Mouse (Mus musculus) limb, embryonic 12.5 days (tissue): Measurements from ENCODE around the gene Ctnna2. TPM values are rescaled to one million over a fixed set of nuclear protein-coding genes. Genes with fewer than 3 reads are reported as not detected.

Experiments used
- ATAC-seq: fragments of 200-750 bp; cut with Nextera tagmentation; 2 replicates; pipeline ENCODE4 v1.8.0; 2017; ENCODE audit warnings: low read depth, moderate TSS enrichment; ENCODE audit not compliant: insufficient number of reproducible peaks, insufficient read depth, low FRiP score, low TSS enrichment
- H3K27ac ChIP-seq: fragments of 300-500 bp; sonication (generic); 2 replicates; pipeline ENCODE4 v1.5.1; 2016; ENCODE audit warnings: mild to moderate bottlenecking, moderate library complexity
- H3K27me3 ChIP-seq: fragments of 300-500 bp; sonication (generic); 2 replicates; pipeline ENCODE4 v1.6.1; 2016; ENCODE audit warnings: mild to moderate bottlenecking, moderate library complexity
- H3K36me3 ChIP-seq: fragments of 300-500 bp; sonication (generic); 2 replicates; pipeline ENCODE4 v1.6.1; 2016; ENCODE audit warnings: mild to moderate bottlenecking, moderate library complexity
- H3K4me1 ChIP-seq: fragments of 300-500 bp; sonication (generic); replicated peaks from 2 replicates; pipeline ENCODE4 v1.6.1; 2016
- H3K4me2 ChIP-seq: fragments of 300-500 bp; sonication (generic); 2 replicates; pipeline ENCODE4 v1.6.1; 2016; ENCODE audit warnings: mild to moderate bottlenecking, moderate library complexity
- H3K4me3 ChIP-seq: fragments of 300-500 bp; sonication (generic); replicated peaks from 2 replicates; pipeline ENCODE4 v1.5.1; 2016; ENCODE audit warnings: mild to moderate bottlenecking
- H3K9ac ChIP-seq: fragments of 300-500 bp; sonication (generic); replicated peaks from 2 replicates; pipeline ENCODE4 v1.6.1; 2016; ENCODE audit warnings: mild to moderate bottlenecking, moderate library complexity
- H3K9me3 ChIP-seq: fragments of 300-500 bp; sonication (generic); 2 replicates; pipeline ENCODE4 v1.6.1; 2016; ENCODE audit warnings: mild to moderate bottlenecking, moderate library complexity
- WGBS: fragments of 180-500 bp; shearing (Covaris S2); methylation state at CpG from one replicate; pipeline ENCODE4 v1.1.7; 2016; 5-methylcytosine and 5-hydroxymethylcytosine counted together
- polyA plus RNA-seq: library from polyadenylated mRNA; unstranded; fragments of >200 nt; fragmentation: Nextera tagmentation; extraction: Ambion mirVana; gene quantifications from 2 replicates; pipeline ENCODE4 v1.2.1, GENCODE M21; 2016

The Ctnna2 gene
- polyA plus RNA-seq, 1 experiment from 2014 or later = 2.6 TPM

DNA sequence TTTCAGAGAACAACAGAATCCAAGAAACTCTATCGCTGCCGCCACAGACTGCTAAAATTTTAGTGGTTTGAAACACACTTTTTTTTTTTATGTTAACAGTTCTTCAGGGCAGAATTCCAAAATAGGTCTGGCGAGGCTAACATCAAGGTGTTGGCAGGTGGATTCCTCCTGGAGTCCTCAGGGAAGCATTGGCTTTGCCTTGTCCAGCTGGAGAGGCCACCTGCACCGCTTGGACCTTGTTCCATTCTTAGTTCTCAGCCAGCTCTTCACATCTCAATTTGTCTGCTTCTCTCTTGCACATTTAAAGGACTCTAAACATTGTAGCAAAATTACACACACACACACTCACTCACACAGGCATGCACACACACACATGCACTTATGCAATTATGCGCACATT, 487.8 kb downstream of the Ctnna2 start:
- Histone ChIP-seq H3K4me2 (no peak overlapping the region), H3K27ac (no peak overlapping the region), H3K27me3 (no peaks in the 10 kb centered on the region), H3K9me3 (no peaks in the 10 kb centered on the region), H3K4me3 (no peak overlapping the region), H3K9ac (no peak overlapping the region), H3K4me1 (no peaks in the 10 kb centered on the region), H3K36me3 (no peaks in the 10 kb centered on the region)
- ATAC-seq = no peak
- 81% methylated on average over 5 of the region's 5 CpGs for WGBS

- no peak overlapping the region for H3K9ac ChIP-seq
- no peaks in the 10 kb centered on the region for H3K36me3 ChIP-seq
- ATAC-seq = no peak
- H3K27ac ChIP-seq = no peak overlapping the region
- H3K4me1 ChIP-seq = no peaks in the 10 kb centered on the region
- 89% methylated on average over 3 of the region's 3 CpGs for WGBS
- no peak overlapping the region for H3K4me2 ChIP-seq
- no peak overlapping the region for H3K4me3 ChIP-seq
- H3K9me3 ChIP-seq = peaks cover 6% of the 10 kb centered on the region; the same call in 1 of the 2 replicates
- H3K27me3 ChIP-seq = no peaks in the 10 kb centered on the region
Observed at GRCm38 (mm10) chr6:77486658-77487057, 492.8 kb downstream of the Ctnna2 start.

DNA sequence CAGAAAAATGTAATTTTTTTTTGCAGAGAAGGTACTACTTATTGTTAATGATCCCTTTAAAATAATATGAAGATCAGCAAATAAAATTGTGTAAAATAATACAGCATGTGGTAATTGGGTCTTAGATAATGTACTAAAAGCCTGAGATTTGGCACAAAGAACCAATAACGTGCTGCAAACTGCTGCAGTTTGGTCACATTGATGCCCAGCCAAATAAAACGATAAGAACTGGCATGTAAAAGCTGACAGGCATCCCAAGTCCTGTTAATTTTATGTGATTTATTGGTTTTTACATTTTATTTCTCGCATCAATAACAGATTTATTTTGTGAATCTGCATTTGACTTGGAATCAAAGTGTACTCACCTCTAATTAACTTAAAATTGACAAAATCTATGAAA, 497.4 kb downstream of the Ctnna2 start:
- Histone ChIP-seq H3K9ac (no peak overlapping the region), H3K27me3 (no peaks in the 10 kb centered on the region), H3K36me3 (no peaks in the 10 kb centered on the region), H3K9me3 (peaks cover 6% of the 10 kb centered on the region; the same call in 1 of the 2 replicates), H3K4me2 (no peak overlapping the region), H3K4me3 (no peak overlapping the region), H3K27ac (no peak overlapping the region), H3K4me1 (no peaks in the 10 kb centered on the region)
- WGBS = 82% methylated on average over 3 of the region's 3 CpGs
- no peak for ATAC-seq

DNA sequence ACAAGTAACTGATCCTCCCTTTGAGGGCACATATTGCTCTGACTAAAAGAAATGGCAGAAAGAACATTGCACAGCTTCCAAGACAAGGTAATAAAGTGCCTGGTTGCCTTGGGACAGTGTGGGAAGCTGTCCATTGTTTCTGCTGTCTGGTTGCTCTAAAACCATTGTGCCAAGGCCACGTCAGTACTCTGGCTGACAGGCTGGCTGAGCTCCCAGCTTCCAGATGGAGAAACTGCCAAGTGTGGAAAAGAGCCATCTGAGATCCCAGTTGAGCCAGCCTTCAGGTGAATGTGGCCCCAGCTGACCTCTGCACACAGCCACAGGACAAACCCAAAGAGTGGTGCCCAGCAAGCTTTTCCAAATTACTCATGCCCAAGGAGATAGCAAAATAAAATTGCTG, 504.1 kb downstream of the Ctnna2 start:
- H3K9me3 ChIP-seq = no peaks in the 10 kb centered on the region
- H3K9ac ChIP-seq = no peak overlapping the region
- no peaks in the 10 kb centered on the region for H3K36me3 ChIP-seq
- no peaks in the 10 kb centered on the region for H3K27me3 ChIP-seq
- no peak overlapping the region for H3K4me2 ChIP-seq
- H3K27ac ChIP-seq = no peak overlapping the region
- no peak overlapping the region for H3K4me3 ChIP-seq
- no peak for ATAC-seq
- H3K4me1 ChIP-seq = no peaks in the 10 kb centered on the region
- 51% methylated on average over 1 of the region's 1 CpGs for WGBS

GRCm38 (mm10) chr6:77473256-77473655, 506.2 kb downstream of the Ctnna2 start:
- Histone ChIP-seq H3K27me3 (no peaks in the 10 kb centered on the region), H3K9ac (no peak overlapping the region), H3K4me3 (no peak overlapping the region), H3K27ac (no peak overlapping the region), H3K4me1 (no peaks in the 10 kb centered on the region), H3K36me3 (no peaks in the 10 kb centered on the region), H3K9me3 (no peaks in the 10 kb centered on the region), H3K4me2 (no peak overlapping the region)
- WGBS = 92% methylated on average over 7 of the region's 7 CpGs
- no peak for ATAC-seq

DNA sequence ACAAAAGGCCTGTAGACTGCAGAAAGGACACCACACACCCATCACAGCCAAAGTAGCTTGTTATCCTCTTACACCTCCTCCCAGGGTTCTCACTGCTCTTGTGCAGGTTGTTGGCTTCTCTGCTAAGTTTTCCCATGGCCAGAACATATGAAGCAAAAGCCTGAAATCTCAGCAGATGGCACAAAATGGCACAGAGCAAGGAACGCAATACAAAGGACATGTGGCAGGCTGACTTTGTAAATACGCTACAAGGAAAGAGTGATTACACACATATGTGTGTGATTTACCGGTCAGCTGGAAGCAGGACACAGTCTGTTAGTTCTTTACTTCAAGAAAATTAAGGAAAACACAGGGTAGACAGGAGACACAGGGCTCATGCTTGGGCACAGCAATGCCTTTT, 511.4 kb downstream of the Ctnna2 start:
- Histone ChIP-seq H3K4me2 (no peak overlapping the region), H3K27me3 (no peaks in the 10 kb centered on the region), H3K4me3 (no peak overlapping the region), H3K36me3 (no peaks in the 10 kb centered on the region), H3K9ac (no peak overlapping the region), H3K27ac (no peak overlapping the region), H3K4me1 (no peaks in the 10 kb centered on the region), H3K9me3 (no peaks in the 10 kb centered on the region)
- no peak for ATAC-seq
- 61% methylated on average over 3 of the region's 3 CpGs for WGBS

DNA sequence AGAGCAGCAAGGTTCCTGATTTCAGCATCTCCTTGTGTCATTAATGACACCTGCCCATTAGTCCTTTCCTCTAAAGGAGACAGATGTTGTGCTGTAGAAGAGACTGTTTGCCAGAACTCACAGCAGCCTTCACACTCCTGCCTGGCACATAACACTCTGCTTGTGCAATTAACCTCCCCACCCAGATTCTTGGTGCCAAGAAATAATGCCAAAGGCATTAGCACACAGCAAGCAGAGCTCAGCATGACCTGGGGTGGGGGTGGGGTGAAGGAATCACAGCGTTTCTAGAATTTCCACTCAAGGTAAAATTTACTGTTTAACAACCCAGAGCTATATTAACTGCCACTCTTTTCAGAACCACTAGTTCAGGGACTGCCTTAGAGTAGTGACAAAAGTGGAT, 516.8 kb downstream of the Ctnna2 start:
- Histone ChIP-seq H3K9ac (no peak overlapping the region), H3K27me3 (no peaks in the 10 kb centered on the region), H3K27ac (no peak overlapping the region), H3K4me3 (no peak overlapping the region), H3K4me2 (no peak overlapping the region), H3K4me1 (no peaks in the 10 kb centered on the region), H3K36me3 (no peaks in the 10 kb centered on the region), H3K9me3 (no peaks in the 10 kb centered on the region)
- no peak for ATAC-seq
- WGBS = 9% methylated on average over 1 of the region's 1 CpGs

DNA sequence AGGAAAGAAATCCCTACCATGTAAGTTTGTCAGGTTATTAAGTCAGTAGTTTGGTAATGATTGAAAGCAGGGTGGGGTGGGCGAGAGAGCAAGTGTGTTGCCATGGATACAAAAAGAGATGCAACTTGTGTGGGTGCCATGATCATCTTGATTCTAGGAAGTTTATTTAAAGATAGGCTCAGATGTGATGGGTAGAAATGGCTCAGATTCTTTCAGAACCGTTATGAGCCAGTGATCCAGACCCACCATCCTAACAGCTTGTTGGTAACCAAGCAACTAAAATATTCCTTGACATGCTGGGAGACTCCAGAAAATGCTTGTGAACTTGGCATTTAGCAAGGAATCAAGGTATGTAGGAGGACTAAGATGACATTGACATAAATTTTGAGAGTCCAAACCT, 521.6 kb downstream of the Ctnna2 start:
- Histone ChIP-seq H3K4me1 (no peaks in the 10 kb centered on the region), H3K36me3 (no peaks in the 10 kb centered on the region), H3K4me2 (no peak overlapping the region), H3K9me3 (no peaks in the 10 kb centered on the region), H3K27me3 (no peaks in the 10 kb centered on the region), H3K9ac (no peak overlapping the region), H3K4me3 (no peak overlapping the region), H3K27ac (no peak overlapping the region)
- 82% methylated on average over 2 of the region's 2 CpGs for WGBS
- no peak for ATAC-seq

DNA sequence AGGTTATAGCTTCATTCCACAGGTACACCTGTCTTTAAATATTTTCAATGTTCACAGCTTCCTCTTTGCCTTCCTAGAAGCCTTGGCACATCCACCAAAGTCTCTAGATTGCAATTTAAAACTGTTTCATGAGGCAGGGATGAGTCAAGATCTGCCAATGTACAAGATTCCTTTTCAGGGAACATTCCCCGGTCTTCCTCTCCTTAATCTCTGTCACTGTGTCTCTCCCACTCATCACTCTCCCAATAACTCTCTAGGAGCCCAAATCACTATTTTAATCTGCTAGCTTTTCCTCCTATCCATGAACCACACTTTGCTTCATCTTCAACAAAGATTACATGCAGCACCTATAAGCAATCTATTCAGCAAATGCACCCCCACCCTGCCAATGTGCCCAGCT, 532.6 kb downstream of the Ctnna2 start:
- Histone ChIP-seq H3K4me2 (no peak overlapping the region), H3K4me1 (no peaks in the 10 kb centered on the region), H3K36me3 (no peaks in the 10 kb centered on the region), H3K9ac (no peak overlapping the region), H3K9me3 (no peaks in the 10 kb centered on the region), H3K4me3 (no peak overlapping the region), H3K27me3 (no peaks in the 10 kb centered on the region), H3K27ac (no peak overlapping the region)
- ATAC-seq = no peak
- 93% methylated on average over 1 of the region's 1 CpGs for WGBS

GRCm38 (mm10) chr6:77443906-77444305, 535.6 kb downstream of the Ctnna2 start:
- no peak for ATAC-seq

DNA sequence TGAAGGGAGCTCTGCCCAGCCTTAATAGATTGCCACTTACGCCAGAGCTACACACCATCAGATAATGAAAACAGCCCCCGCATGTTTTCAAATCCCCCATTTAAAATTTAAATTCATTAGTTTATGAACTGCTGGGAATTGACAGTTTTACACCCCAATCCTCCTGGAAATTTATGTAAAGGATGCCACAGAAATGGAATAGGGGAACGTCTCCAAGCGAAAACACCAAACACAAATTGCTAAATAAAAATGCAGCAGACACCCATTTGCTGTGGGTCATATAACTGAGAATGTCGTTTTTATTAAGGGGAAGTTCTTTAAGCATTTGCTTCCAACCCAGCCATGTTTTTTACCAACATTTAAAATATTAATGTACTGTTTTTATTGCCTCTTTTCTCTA, 538.4 kb downstream of the Ctnna2 start:
- 57% methylated on average over 5 of the region's 5 CpGs for WGBS
- H3K9me3 ChIP-seq = no peaks in the 10 kb centered on the region
- H3K9ac ChIP-seq = no peak overlapping the region
- H3K36me3 ChIP-seq = no peaks in the 10 kb centered on the region
- H3K4me3 ChIP-seq = no peak overlapping the region
- H3K4me1 ChIP-seq = no peaks in the 10 kb centered on the region
- ATAC-seq = no peak
- no peaks in the 10 kb centered on the region for H3K27me3 ChIP-seq
- H3K27ac ChIP-seq = no peak overlapping the region
- H3K4me2 ChIP-seq = no peak overlapping the region

More at GRCm38 (mm10) chr6:77443906-77444305, 535.6 kb downstream of the Ctnna2 start:
- Histone ChIP-seq H3K9me3 (no peaks in the 10 kb centered on the region), H3K4me3 (no peak overlapping the region), H3K9ac (no peak overlapping the region), H3K4me2 (no peak overlapping the region), H3K27me3 (no peaks in the 10 kb centered on the region), H3K4me1 (no peaks in the 10 kb centered on the region), H3K36me3 (no peaks in the 10 kb centered on the region), H3K27ac (no peak overlapping the region)
- WGBS = 80% methylated on average over 11 of the region's 11 CpGs

GRCm38 (mm10) chr6:77430381-77430780, 549.1 kb downstream of the Ctnna2 start:
- Histone ChIP-seq H3K9me3 (no peaks in the 10 kb centered on the region), H3K27me3 (no peaks in the 10 kb centered on the region), H3K4me3 (no peak overlapping the region), H3K4me1 (no peaks in the 10 kb centered on the region), H3K9ac (no peak overlapping the region), H3K4me2 (no peak overlapping the region), H3K27ac (no peak overlapping the region), H3K36me3 (no peaks in the 10 kb centered on the region)
- 89% methylated on average over 4 of the region's 4 CpGs for WGBS
- no peak for ATAC-seq
